Mouse (Mus musculus) layer of hippocampus, adult 18-20 months (tissue): ENCODE results near the gene Fcrl6. TPM values are rescaled to one million over a fixed set of nuclear protein-coding genes. Genes with fewer than 3 reads are reported as not detected.

Experiments
- DNase-seq, 2 experiments: peaks; one replicate each; pipeline ENCODE4 v3.0.0; 2022; ENCODE audit warnings: low spot score in 2 of 2
- long read RNA-seq: library from polyadenylated mRNA; stranded (forward); transcript quantifications from one replicate; pipeline ENCODE4 v2.0.0, GENCODE M21; 2021
- total RNA-seq, 2 experiments: library from RNA; stranded (reverse); gene quantifications; 2 replicates each; pipeline ENCODE4 v1.2.3; 2021

Fcrl6 gene
- total RNA-seq, result not detected
- long read RNA-seq, result 0 reads

DNA sequence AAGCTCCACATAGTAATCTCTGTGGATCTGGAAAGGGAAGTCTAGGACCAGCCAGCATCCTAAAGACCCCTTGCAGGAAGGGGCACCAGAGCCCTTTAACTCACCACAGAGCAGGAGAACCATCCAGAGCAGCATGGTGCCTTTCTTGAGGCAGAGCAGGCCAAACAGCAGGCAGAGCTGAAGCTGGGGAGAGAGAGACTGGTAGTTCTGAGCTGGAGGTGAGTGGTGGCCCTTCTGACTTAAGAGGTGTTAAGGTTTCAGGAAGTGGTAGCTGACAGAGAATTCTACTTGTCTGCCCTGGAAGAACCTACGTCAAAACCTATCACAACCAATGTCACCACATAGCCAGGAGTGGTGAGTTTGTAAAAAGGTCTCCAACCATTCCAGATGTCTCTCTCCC is at the start of gene Fcrl6:
Gene Fcrl6, minus strand, starts transcription at position 226 of the 400 bp plus-strand sequence.
- no peak for DNase-seq

GRCm38 (mm10) chr1:172651288-172651987 is 49.1 kb upstream of the Fcrl6 start:
- DNase-seq, result no peak

DNA sequence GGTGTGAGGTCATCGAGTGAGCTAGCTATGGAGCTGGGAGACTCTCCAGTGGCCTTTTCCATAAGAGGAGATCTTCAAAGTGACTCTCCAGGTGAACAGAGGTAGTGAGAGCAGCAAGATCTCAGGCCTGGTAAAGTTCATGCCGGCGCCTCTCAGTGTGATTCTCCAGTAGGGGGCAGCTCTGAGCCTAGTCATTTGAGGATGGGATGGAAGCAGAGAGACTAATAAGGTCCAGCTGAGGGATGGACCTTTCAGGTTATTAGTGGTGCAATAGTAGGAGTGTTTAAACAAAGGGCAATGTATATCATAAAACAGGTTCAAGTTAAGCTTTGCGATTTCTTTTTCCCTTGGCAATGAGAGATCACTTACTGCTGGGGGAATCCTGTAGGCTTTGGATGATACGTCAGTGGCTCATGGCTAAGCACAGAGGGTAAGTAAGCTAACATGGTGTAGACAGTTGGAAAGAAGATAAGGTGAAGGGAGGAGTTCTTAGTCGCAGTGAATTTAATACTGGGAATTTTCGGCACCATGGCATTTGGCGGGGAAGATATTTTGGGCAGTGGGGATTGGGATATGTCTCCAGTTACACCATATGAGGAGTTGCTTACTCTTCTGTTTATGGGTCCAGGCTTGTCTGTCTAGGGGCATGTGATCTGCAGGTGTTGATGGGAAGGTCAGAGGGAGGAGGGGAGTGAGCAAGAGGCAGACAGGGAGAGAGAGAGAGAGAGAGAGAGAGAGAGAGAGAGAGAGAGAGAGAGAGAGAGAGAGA is 48.4 kb upstream of the Fcrl6 start:
- peak in 1 of 2 experiments; percentile 13 for DNase-seq

GRCm38 (mm10) chr1:172649396-172649795 is 47.0 kb upstream of the Fcrl6 start:
- no peak for DNase-seq

- DNase-seq, result no peak
These were observed 44.9 kb upstream of the Fcrl6 start for GRCm38 (mm10) chr1:172647236-172647635.

DNA sequence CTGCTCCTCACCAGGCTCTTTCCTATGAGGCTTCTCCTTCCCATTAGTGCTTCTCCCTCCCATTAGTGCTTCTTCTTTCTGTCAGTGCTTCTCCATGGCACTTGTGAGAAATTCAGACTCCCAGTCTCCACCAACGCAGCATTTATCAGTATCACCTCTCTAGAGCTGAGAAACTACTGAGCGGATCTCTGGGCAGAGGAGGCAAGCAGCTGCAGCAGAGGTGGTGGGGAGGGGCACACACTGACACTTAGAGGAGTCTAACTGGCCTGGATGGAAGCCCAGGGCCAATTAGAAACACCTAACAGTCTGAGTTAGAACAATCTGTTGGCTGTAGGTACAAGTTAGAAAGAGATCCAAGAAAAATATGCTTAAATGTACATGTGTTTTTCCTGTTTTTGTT is 36.4 kb upstream of the Fcrl6 start:
- no peak for DNase-seq

- DNase-seq, result no peak
These were observed 35.5 kb upstream of the Fcrl6 start for GRCm38 (mm10) chr1:172637801-172638200.

GRCm38 (mm10) chr1:172636266-172636665 is 33.9 kb upstream of the Fcrl6 start:
- DNase-seq, result no peak

- no peak for DNase-seq
These were observed 32.9 kb upstream of the Fcrl6 start for GRCm38 (mm10) chr1:172635258-172635657.

DNA sequence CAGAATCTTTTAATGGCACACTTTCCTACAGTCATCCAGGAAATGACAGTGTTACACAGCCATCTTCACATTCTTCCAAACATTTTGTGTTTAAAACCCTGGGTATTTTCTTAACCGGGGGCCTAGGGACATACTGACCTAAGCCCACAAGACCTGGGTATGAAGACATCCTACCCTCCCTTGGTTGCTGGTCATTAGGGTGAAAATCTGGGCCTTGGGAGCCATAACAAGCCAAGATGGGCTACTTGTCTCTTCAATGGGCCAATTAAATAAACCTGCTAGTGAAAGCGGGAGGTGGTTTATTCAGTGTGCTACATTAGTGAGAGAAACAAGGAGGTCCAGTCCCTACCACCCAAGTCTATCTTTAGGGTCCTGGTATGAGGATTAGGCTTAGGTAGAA is 31.8 kb upstream of the Fcrl6 start:
- no peak for DNase-seq

DNA sequence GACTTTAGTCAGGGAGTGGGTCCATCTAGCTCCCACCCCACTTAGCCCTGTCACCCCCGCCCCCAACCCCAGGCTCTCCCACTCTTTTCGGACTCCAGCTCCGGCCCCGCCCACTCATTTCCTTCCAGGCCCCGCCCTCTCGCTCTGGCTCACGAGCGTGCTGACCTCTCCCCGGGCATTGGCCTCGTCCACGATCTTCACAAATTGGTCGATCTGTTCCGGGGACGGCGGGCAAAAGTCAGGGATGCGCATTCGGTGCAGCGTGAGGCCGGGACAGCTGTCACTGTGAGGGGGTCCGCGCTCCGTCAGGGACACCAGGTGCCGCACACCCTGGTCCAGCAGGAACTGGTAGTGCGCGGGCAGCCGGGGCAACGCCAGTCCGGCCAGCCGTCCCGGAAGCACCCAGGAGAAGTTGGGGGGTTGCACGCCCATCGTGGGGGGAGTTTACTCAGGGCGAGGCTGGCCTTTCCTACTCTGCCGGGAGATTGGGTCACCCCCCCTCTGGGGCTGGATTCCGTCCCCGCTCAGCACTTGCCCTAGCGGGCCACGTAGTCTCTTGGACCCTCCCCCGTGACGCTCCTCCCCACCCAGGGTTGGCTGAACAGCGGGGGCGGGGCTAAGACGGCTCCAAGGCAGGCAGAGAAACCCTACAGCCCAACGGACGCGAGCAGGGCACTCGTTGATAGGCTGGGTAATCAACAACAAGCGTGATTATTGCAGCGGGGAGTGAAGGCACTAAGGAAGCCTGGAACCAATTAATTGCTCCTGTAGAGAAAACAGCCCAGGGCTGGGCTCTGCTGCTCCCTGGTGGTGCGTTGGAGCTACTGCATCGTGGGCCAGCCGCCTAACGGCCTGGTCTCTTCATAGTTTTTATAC is 30.3 kb upstream of the Fcrl6 start, which contains the start of gene Dusp23:
Gene Dusp23, minus strand, starts transcription at position 512 of the 876 bp plus-strand sequence.
- peak; percentile 93 to 96 for DNase-seq

GRCm38 (mm10) chr1:172631721-172632120 is 29.4 kb upstream of the Fcrl6 start:
- no peak for DNase-seq

- no peak for DNase-seq
These were observed 27.5 kb upstream of the Fcrl6 start for GRCm38 (mm10) chr1:172629831-172630230.

DNA sequence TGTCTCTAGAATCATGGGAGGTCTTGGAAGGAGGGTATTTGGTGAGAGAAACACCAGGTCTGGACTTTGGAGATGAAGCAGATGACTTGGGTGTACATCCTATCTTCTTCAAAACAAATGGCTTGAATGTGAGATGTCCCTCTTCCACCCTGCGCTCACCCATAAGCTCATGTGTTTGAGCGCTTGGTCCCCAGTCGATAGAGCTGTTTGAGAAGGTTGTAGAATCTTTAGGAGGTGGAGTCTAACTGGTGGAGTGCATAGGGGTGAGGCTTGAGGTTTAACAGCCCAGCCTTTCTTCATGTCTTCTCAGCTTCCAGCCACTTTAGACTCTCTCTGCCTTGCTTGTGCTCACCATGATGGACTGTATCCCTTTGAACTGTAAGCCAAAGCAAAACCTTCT is 24.0 kb upstream of the Fcrl6 start:
- DNase-seq, result no peak

DNA sequence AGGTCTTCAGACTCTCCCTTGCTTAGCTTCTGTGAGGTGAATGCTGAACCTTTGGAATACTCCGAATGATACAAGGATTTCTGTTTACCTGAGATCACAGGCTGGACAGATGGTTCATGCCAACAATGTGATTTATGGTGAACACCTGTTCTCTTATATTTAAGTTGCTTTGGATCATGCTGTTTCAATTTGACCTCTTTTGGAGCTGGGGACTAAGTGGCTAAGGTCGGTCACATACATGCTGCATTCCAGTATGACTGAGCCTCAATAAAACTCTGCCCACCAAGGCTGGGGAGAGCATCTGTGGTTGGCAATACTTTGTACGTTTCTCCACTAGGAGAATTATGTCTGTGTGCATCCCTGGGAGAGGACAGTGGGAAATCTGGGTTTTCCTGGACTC is 21.7 kb upstream of the Fcrl6 start:
- no peak for DNase-seq

DNA sequence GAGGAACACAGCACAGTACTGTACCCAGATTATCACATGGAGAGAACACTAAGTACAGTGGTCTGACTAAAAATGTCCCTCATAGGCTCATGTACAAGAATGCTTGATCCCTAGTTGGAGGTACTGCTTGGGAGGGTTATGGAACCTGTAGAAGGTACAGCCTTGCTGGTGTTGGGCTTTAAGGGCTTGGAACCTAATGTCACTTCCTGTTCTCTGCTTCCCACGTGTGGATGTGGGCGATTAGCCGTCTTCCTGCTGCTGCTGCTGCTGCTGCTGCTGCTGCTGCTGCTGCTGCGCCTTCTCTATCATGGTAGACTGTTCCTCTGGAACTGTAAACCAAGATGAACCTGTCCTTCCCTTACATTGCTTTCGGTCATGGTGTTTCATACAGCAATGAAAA is 21.2 kb upstream of the Fcrl6 start:
- DNase-seq, result no peak

DNA sequence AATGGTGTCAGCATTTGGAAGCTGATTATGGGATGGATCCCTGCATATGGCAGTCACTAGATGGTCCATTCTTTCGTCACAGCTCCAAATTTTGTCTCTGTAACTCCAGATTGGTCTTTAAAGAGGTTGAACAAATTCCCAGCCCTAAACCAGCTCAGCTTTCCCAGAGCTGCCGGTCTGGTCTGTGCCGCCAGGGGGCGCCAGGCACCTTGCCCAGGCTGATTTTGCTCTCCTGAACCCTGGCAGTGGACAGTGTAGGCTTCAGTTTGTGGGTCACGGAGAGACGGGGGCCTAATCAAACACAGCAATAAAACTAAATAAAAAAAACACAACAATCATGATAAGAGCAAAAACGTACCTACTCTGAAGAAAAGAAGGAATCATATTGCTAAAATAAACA is 16.9 kb upstream of the Fcrl6 start:
- peak in 1 of 2 experiments; percentile 72 for DNase-seq

- DNase-seq, result no peak
These were observed 15.8 kb upstream of the Fcrl6 start for GRCm38 (mm10) chr1:172618141-172618540.

- no peak for DNase-seq
These were observed 15.2 kb upstream of the Fcrl6 start for GRCm38 (mm10) chr1:172617365-172618076.

DNA sequence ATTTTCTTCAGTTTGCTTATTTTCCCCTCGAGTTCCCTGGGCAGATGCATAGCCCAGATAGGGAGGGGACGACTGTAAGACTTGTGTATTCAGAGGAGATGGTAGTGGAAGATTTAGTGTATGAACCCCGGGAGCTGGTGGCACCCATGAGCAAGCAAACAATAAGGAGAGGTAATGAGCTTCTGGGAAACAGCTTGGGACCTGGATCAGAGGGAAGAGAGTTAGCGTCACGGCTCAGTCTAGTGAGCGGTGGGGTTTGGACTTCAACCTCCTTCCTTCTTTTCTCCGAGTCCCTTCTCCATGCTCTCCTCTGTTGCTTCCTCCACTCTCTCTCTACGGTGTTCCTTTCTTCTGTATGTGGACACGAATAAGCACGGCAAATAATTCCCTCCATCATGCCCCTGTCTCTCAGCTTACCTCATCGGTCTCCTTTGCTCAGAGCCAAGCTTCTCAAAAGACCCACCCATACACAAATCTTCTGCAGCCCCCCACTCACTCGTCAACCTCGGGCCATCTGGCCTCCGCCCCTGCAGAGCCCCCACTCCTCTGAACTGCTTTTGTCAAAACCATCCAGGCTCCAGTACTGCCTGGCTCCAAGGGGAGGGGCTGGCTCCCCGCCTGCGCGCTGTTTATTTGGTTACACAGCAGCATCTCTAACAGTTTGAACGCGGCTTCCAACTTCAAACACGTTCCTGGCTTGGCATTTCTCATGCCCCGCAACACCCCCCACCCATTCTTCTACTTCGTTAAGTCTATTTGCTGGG is 14.4 kb upstream of the Fcrl6 start:
- peak in 1 of 2 experiments; percentile 60 for DNase-seq
